Mouse (Mus musculus): ENCODE results near the gene Galnt3. TPM values are rescaled to one million over a fixed set of nuclear protein-coding genes. Genes with fewer than 3 reads are reported as not detected.

Gene Galnt3
- polyA plus RNA-seq, 1 experiment from 2014 or later = 0.35 TPM

DNA sequence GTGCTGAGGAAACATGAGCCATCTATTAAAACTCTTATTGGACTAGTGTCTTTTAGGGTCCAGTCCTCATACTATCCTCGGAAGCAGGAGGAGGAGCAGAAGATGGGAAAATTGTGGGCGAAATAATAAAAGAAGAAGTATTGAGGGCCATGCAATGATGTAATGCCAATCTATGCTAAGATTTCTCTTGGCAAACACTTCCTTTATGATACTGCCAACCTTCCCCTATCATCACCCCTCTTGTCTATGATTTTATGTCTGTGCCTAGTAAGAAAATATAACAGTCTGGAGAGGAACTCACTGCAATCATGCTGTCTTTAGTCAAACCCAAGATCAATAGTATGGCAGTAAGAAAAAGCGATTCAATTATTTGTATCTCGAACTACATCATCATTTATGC lies 18.5 kb upstream of the Galnt3 start:
- no peak overlapping the region for H3K27ac ChIP-seq (replicated peaks)
- H3K4me1 ChIP-seq (replicated peaks) = no peaks in the 10 kb centered on the region
- WGBS (ENCODE audit: insufficient replicate concordance) = 58% methylated on average over 4 of the region's 4 CpGs
- no peaks in the 10 kb centered on the region for H3K9me3 ChIP-seq (replicated peaks)
- ATAC-seq (ENCODE audit: insufficient read depth) = no peak
- no peaks in the 10 kb centered on the region for H3K27me3 ChIP-seq
- H3K9ac ChIP-seq = no peak overlapping the region
- H3K4me2 ChIP-seq = no peak overlapping the region
- H3K36me3 ChIP-seq (replicated peaks) = no peaks in the 10 kb centered on the region
- no peak overlapping the region for H3K4me3 ChIP-seq (replicated peaks)

DNA sequence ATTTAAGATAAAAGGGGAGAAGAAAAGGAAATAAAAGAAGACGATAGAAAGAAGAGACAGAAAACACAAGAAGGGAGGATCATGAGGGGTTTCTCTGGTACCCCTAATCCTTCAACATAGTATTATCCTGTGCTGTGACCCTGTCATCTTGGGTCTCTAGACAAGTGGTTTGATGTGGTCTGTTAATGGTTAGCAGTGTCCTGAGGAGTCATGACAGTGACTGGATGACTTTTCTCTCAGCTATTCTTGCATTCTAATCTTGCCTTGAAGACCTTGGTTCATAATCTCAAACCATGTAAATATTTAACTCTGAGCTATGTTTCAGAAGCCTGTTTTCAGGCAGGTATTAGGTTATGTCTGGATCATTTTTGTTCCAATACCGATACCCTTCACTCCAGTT lies 17.9 kb upstream of the Galnt3 start:
- Histone ChIP-seq H3K4me1 (replicated peaks) (no peaks in the 10 kb centered on the region), H3K4me2 (no peak overlapping the region), H3K9me3 (replicated peaks) (no peaks in the 10 kb centered on the region), H3K4me3 (replicated peaks) (no peak overlapping the region), H3K36me3 (replicated peaks) (no peaks in the 10 kb centered on the region), H3K27me3 (no peaks in the 10 kb centered on the region), H3K9ac (no peak overlapping the region), H3K27ac (replicated peaks) (no peak overlapping the region)
- no peak for ATAC-seq (ENCODE audit: insufficient read depth)
- 61% methylated on average over 2 of the region's 2 CpGs for WGBS (ENCODE audit: insufficient replicate concordance)

DNA sequence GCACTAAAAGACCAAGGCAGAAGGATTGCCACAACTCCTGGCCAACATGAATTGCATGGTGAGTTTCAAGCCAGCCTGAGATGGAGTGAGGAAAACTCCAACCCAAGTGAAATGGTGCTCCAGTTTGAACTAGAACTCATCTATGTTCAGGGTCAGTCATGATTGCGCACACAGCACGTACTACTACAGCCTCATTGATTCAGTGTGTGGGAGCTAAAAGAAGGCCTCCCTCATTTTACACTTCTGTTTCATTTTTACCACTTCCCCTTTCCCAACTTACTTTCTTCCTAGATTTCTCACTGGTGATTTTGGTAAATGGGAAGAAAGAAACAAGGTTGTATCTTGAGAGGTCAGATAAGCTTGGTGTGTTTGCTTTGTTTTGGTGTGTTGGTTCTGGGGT lies 17.5 kb upstream of the Galnt3 start:
- H3K4me2 ChIP-seq = no peak overlapping the region
- no peak overlapping the region for H3K9ac ChIP-seq
- H3K4me3 ChIP-seq (replicated peaks) = no peak overlapping the region
- ATAC-seq (ENCODE audit: insufficient read depth) = no peak
- no peak overlapping the region for H3K27ac ChIP-seq (replicated peaks)
- H3K27me3 ChIP-seq = no peaks in the 10 kb centered on the region
- 54% methylated on average over 2 of the region's 2 CpGs for WGBS (ENCODE audit: insufficient replicate concordance)
- H3K4me1 ChIP-seq (replicated peaks) = no peaks in the 10 kb centered on the region
- H3K36me3 ChIP-seq (replicated peaks) = no peaks in the 10 kb centered on the region
- H3K9me3 ChIP-seq (replicated peaks) = no peaks in the 10 kb centered on the region

DNA sequence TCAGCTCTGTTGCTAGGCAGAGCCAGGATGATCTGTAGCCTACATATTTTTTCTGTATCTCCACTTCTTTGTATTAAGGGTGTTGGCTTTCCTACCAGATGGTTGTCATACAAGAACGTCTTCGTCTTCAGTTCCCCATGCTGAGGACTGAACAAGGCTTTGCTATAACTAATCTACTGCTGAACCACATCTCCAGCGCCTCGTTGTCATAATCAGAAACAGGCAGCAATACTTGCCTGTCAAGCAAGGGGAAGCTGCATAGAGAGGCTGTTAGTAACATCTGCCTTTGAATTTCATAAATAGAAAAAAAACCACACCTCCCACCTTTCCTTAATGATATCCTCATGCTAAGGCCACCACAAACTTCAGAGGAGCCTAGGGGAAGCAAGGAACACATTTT lies 15.5 kb upstream of the Galnt3 start:
- H3K27me3 ChIP-seq = no peaks in the 10 kb centered on the region
- H3K9me3 ChIP-seq (replicated peaks) = no peaks in the 10 kb centered on the region
- no peaks in the 10 kb centered on the region for H3K4me1 ChIP-seq (replicated peaks)
- H3K4me2 ChIP-seq = no peak overlapping the region
- H3K4me3 ChIP-seq (replicated peaks) = no peak overlapping the region
- H3K36me3 ChIP-seq (replicated peaks) = no peaks in the 10 kb centered on the region
- no peak for ATAC-seq (ENCODE audit: insufficient read depth)
- 58% methylated on average over 4 of the region's 4 CpGs for WGBS (ENCODE audit: insufficient replicate concordance)
- no peak overlapping the region for H3K27ac ChIP-seq (replicated peaks)
- H3K9ac ChIP-seq = no peak overlapping the region

DNA sequence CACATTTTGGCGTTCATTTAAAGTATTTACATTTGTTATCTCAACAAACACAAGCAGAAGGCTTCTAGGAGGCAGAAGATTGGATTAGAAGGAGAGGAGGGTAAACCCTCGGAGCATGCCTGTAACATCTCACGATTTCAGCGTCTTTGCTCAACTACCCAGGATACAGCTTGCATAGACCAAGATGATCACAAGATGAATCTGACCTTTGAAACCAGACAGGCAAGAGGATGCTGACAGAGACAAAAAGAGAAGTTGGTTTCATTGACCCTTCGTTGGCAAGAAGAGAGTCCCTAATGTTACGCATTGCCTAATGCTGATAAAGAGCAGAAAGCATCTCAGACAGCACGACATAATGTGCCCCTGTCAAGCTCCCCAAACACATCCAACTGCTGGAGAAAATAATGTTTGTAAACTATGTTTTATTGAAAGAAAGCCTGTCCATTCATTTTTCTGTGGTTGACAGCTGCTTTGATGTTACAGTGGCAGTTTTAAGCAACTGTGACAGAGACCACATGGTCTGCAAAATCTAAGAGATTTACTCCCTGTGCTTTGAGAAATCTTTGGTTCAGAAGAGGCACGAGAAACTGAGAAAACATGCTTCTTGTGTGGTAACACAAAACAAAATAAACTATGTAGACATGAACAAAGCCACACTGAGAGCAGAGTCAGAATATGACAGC lies 7.2 kb upstream of the Galnt3 start:
- ATAC-seq (ENCODE audit: insufficient read depth) = no peak
- H3K36me3 ChIP-seq (replicated peaks) = no peaks in the 10 kb centered on the region
- no peaks in the 10 kb centered on the region for H3K27me3 ChIP-seq
- H3K9ac ChIP-seq = no peak overlapping the region
- H3K9me3 ChIP-seq (replicated peaks) = no peaks in the 10 kb centered on the region
- 45% methylated on average over 8 of the region's 8 CpGs for WGBS (ENCODE audit: insufficient replicate concordance)
- no peak overlapping the region for H3K4me2 ChIP-seq
- no peak overlapping the region for H3K4me3 ChIP-seq (replicated peaks)
- no peak overlapping the region for H3K27ac ChIP-seq (replicated peaks)
- no peaks in the 10 kb centered on the region for H3K4me1 ChIP-seq (replicated peaks)

DNA sequence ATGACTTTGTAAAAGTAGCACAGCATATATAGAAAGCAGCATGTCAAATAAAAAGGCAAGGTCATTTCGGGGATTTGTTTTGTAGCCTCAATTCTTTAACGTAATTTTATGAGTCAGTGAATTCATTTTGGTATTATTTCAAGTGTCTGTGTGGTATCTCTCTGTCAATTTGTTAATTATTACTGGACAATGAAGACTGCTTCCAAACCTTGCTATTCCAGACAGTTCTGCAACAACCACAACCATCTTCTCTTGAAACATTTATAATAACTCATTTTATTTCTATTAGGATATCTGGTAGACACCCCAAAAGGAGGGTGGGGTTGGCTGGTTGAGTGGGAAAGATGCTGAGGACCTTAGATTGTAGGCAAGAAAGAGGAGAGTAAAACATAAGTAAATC lies 4.1 kb upstream of the Galnt3 start:
- Histone ChIP-seq H3K4me3 (replicated peaks) (no peak overlapping the region), H3K4me1 (replicated peaks) (no peaks in the 10 kb centered on the region), H3K9ac (no peak overlapping the region), H3K27me3 (peaks cover 23% of the 10 kb centered on the region), H3K9me3 (replicated peaks) (no peaks in the 10 kb centered on the region), H3K36me3 (replicated peaks) (no peaks in the 10 kb centered on the region), H3K27ac (replicated peaks) (no peak overlapping the region), H3K4me2 (no peak overlapping the region)
- 68% methylated on average over 2 of the region's 2 CpGs for WGBS (ENCODE audit: insufficient replicate concordance)
- ATAC-seq (ENCODE audit: insufficient read depth) = no peak

DNA sequence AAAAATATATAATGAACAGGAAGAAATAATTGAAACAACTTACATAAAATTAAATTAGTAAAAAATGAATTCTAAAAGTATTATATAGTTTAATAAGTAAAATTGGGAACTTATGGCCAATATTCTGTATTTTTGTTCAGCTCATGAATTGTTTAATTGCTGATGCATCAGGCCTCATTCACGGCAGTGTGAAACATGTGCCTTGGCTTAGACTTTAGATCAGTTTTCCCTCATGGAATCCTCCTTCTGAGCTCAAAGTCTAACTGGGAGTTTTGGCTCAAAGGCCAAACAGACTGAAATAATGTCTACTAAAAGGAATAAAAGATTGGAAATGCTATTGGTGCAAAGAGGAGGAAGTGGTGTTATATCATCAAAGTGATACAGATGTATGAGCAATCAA lies 2.7 kb upstream of the Galnt3 start:
- no peak overlapping the region for H3K4me2 ChIP-seq
- no peaks in the 10 kb centered on the region for H3K9me3 ChIP-seq (replicated peaks)
- WGBS (ENCODE audit: insufficient replicate concordance) = 65% methylated on average over 1 of the region's 1 CpGs
- H3K27ac ChIP-seq (replicated peaks) = no peak overlapping the region
- no peak overlapping the region for H3K4me3 ChIP-seq (replicated peaks)
- H3K27me3 ChIP-seq = peaks cover 31% of the 10 kb centered on the region
- no peaks in the 10 kb centered on the region for H3K4me1 ChIP-seq (replicated peaks)
- no peak for ATAC-seq (ENCODE audit: insufficient read depth)
- no peaks in the 10 kb centered on the region for H3K36me3 ChIP-seq (replicated peaks)
- H3K9ac ChIP-seq = no peak overlapping the region

DNA sequence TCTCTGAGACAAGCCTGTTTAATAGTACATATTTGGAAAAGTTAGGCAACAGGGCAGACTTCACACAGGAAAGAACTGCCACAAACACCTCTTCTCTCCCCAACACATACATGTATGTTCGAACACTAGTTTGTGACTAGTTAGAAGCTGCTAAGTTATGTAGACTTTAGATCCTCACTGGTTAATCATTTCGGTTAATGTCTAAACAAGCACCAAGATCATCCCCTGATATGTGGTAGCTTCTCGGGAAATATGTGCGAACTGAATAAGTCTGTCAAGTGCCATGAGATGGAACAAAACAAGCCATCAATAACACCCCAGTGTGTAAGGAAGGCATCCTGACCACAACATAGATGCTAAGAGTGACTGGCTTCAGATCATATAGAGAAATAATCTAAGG lies 2.1 kb upstream of the Galnt3 start:
- no peak overlapping the region for H3K4me2 ChIP-seq
- H3K27ac ChIP-seq (replicated peaks) = no peak overlapping the region
- H3K9ac ChIP-seq = no peak overlapping the region
- WGBS (ENCODE audit: insufficient replicate concordance) = 60% methylated on average over 4 of the region's 4 CpGs
- H3K9me3 ChIP-seq (replicated peaks) = no peaks in the 10 kb centered on the region
- H3K4me3 ChIP-seq (replicated peaks) = no peak overlapping the region
- no peaks in the 10 kb centered on the region for H3K36me3 ChIP-seq (replicated peaks)
- no peak for ATAC-seq (ENCODE audit: insufficient read depth)
- H3K4me1 ChIP-seq (replicated peaks) = no peaks in the 10 kb centered on the region
- peaks cover 35% of the 10 kb centered on the region for H3K27me3 ChIP-seq

DNA sequence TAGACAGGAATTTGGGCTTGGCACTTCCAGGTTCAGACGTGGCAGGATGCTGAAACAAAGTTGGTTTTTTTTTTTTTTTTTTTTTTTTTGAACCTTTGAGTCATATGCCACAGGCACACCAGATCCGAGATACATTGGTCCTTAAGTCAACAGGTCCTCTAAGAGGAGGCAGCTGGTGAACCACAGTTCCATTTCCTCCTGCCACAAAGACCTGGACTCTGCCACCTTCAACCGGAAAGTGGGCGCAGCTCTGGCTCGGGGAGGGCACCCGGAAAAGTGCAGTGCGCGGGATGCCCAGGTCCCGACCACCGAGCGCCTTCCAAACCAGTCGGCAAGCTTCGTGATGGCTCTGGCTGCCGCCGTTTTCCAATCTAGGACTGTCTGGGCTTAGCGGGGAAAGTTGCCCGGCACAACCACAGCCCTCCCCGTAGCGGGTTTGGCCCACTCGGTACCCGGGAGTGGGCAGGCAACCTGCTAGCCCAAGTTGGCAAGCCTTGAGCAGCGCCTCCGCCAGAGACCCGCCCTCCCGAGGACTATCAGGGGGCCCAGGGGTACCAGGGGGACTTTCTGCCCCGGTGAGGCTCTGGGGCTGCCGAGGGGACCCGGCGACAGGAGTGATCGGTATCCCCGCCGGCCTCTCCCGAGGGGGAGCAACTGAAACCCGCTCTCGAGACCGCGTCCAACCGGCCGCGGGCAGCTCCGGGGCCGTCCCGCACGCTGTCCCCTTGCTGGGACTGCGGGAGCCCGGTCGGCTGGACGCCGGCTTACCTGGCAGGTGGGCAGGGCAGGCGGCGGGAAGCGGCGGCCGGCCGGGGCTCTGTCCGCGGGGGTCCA lies 821 bp downstream of the Galnt3 start:
- Histone ChIP-seq H3K4me2 (peak overlapping the region; percentile 72), H3K9me3 (replicated peaks) (no peaks in the 10 kb centered on the region), H3K27ac (replicated peaks) (no peak overlapping the region), H3K36me3 (replicated peaks) (no peaks in the 10 kb centered on the region), H3K4me1 (replicated peaks) (no peaks in the 10 kb centered on the region), H3K9ac (no peak overlapping the region; the same call in 1 of the 2 replicates), H3K27me3 (peaks cover 35% of the 10 kb centered on the region), H3K4me3 (replicated peaks) (peak overlapping the region; percentile 55)
- WGBS (ENCODE audit: insufficient replicate concordance) = under 1% methylated on average over 57 of the region's 57 CpGs
- no peak for ATAC-seq (ENCODE audit: insufficient read depth)

DNA sequence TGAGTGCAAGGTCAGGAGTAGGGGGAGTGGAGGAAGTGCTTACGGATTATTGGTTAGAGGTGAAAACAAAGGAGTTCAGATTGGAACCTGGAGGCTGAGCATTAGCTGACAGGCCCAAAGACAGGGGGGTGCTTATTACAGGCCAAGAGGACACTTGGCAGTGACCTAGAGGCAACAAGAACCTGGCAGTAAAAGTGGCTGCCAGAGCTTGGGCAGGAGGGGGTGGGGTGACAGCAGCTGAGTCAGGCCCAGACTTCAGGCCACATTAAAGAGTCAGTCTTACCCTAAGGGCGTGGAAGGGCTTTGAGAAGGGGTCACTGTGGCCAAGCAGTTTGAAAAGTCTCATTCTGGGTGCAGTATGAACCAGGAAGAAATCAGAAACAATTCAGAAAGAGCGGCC lies 7.1 kb downstream of the Galnt3 start:
- WGBS (ENCODE audit: insufficient replicate concordance) = 66% methylated on average over 3 of the region's 3 CpGs
- Histone ChIP-seq H3K27ac (replicated peaks) (no peak overlapping the region), H3K4me1 (replicated peaks) (no peaks in the 10 kb centered on the region), H3K9ac (no peak overlapping the region), H3K4me2 (no peak overlapping the region), H3K27me3 (peaks cover 6% of the 10 kb centered on the region), H3K4me3 (replicated peaks) (no peak overlapping the region), H3K36me3 (replicated peaks) (no peaks in the 10 kb centered on the region), H3K9me3 (replicated peaks) (no peaks in the 10 kb centered on the region)
- no peak for ATAC-seq (ENCODE audit: insufficient read depth)

DNA sequence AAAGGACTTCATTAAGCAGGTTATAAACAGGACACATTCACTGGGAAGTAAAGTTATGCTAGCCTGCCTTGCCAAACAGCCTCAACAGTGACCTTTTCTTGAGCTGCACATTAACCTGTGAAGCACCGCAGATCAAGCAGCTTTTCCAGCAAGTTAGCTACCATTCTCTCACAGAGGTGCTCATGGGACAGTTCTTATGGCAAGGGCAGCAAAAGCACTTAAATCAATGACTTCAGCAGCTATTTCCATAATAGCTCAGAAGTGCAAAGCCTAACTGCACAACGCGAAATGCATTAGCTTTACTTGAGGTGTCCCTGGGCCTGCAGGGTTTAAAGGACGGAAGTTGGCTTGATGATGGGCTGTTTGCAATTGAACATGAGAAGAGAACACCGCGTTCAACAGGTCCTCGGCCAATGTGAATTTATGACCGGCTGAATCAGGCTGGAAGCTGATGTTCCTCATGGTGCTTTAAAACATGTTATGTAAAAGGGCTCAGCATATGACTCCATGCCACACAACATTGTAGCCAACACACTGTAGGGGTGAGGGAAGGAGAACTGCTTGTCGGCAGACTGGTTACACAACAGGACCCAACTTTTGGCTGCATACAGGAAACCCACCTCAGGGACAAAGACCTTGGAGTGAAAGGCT lies 16.8 kb downstream of the Galnt3 start:
- no peak overlapping the region for H3K4me2 ChIP-seq
- WGBS (ENCODE audit: insufficient replicate concordance) = 75% methylated on average over 9 of the region's 9 CpGs
- no peaks in the 10 kb centered on the region for H3K4me1 ChIP-seq (replicated peaks)
- no peaks in the 10 kb centered on the region for H3K36me3 ChIP-seq (replicated peaks)
- H3K9me3 ChIP-seq (replicated peaks) = no peaks in the 10 kb centered on the region
- no peaks in the 10 kb centered on the region for H3K27me3 ChIP-seq
- H3K9ac ChIP-seq = no peak overlapping the region
- H3K4me3 ChIP-seq (replicated peaks) = no peak overlapping the region
- ATAC-seq (ENCODE audit: insufficient read depth) = no peak
- H3K27ac ChIP-seq (replicated peaks) = no peak overlapping the region

All from liver, embryonic 15.5 days (tissue).